Mouse (Mus musculus) embryo, embryonic 10.5 days (tissue): ENCODE data around the gene Cog4.
"Not testable (repeated sequence)": the region's sequence is repeated elsewhere in the genome, so short reads cannot be mapped to it uniquely, and the experiment has no call there.

Source experiments
- DNase-seq: peaks from one replicate; pipeline ENCODE4 v3.0.0-alpha.2; 2015; ENCODE audit warnings: low spot score

Cog4 gene

GRCm38 (mm10) chr8:110921492-110922230 lies 75.3 kb downstream of the Cog4 start:
- peak; percentile 84 for DNase-seq

- DNase-seq, result no peak
These were observed 79.3 kb downstream of the Cog4 start for GRCm38 (mm10) chr8:110925691-110926140.

- no peak for DNase-seq
These were observed 80.3 kb downstream of the Cog4 start for GRCm38 (mm10) chr8:110926690-110927089.

GRCm38 (mm10) chr8:110928435-110928834 lies 82.0 kb downstream of the Cog4 start:
- DNase-seq, result no peak

GRCm38 (mm10) chr8:110929066-110929465 lies 82.7 kb downstream of the Cog4 start:
- DNase-seq, result no peak

GRCm38 (mm10) chr8:110929672-110930071 lies 83.3 kb downstream of the Cog4 start:
- not testable (repeated sequence) for DNase-seq

- DNase-seq, result peak; percentile 25
These were observed 85.0 kb downstream of the Cog4 start for GRCm38 (mm10) chr8:110931176-110931939.
